Mouse (Mus musculus) left cerebral cortex, postnatal 4 days (tissue): Measurements from ENCODE around the gene Tmem182. TPM values are rescaled to one million over a fixed set of nuclear protein-coding genes. Genes with fewer than 3 reads are reported as not detected.

Source experiments
- DNase-seq: peaks from one replicate; pipeline ENCODE4 v3.0.0-alpha.2; 2022
- intact Hi-C: fragments of 180-260 bp; cut with DNase I; formaldehyde crosslinking; loops from one replicate; pipeline ENCODE4 v1.15.1; 2025
- total RNA-seq, 2 experiments: library from RNA; stranded (reverse); gene quantifications; 2 replicates each; pipeline ENCODE4 v1.2.3; 2021

Tmem182 gene
- total RNA-seq, 2 experiments from 2014 or later: 0.18 TPM; not detected in 1

DNA sequence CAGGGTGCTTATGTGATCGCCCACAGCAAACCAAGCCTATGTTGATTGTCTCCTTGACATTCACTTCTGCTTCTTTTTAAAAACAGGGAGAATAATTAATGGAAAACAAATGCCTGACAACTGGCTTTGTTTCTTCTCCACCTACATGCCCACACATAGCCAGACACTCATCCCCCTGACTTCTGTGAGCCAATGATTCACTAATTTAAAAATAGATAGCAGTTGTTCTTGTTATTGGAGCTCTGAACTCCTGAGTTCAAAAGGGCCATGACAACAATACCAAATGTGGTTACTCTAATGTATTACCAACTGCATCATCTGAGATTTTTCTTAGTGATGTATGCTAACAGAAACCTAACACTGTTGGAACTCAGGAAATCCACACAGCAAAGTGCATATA, 49.9 kb downstream of the Tmem182 start:
- no peak for DNase-seq
- intact Hi-C loops: no loop called here

DNA sequence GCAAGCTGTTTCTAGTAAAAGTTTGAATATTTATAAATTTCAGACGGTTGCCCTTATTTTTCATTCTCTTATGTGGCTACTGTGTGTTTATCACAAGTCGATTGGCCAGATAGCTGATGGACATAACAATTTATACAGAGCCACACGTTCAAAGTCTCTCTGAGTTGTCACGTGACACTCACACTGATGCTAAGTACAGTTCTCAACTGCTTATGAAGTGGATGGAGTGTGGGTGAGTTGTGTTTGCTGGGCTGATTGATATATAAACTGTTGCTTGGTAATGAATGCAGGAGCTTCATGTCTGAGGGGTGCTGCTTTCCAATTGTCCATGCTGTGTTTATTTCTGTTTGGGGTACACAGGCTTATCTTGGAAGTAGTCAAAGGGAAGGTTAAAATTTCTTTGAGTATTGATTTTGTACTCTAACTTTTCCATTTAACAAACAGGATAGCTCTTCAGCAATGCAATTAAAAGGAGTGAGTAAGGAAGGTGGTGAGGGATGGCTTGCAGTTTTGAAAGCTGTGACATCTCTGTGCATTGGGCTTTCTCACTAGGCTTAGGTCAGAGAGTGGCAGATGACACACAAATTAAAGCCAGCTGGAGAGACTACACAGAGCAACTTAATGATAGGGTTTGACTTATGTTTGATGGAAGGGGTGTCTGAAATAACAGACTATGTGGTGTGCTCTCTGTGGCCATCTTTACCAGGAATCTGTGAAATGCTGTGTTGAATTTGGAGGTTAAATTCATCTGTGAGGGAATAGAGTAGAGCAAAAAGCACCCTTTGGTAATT, 51.6 kb downstream of the Tmem182 start:
- DNase-seq: no peak
- intact Hi-C loops: no loop called here

- intact Hi-C loops: no loop called here
Observed at GRCm38 (mm10) chr1:40865043-40865442, 59.6 kb downstream of the Tmem182 start.

GRCm38 (mm10) chr1:40867106-40867505, 61.7 kb downstream of the Tmem182 start:
- no peak for DNase-seq
- intact Hi-C loops: no loop called here

More at GRCm38 (mm10) chr1:40865043-40865442, 59.6 kb downstream of the Tmem182 start:
- no peak for DNase-seq

GRCm38 (mm10) chr1:40867651-40868050, 62.2 kb downstream of the Tmem182 start:
- no peak for DNase-seq
- intact Hi-C loops: no loop called here

DNA sequence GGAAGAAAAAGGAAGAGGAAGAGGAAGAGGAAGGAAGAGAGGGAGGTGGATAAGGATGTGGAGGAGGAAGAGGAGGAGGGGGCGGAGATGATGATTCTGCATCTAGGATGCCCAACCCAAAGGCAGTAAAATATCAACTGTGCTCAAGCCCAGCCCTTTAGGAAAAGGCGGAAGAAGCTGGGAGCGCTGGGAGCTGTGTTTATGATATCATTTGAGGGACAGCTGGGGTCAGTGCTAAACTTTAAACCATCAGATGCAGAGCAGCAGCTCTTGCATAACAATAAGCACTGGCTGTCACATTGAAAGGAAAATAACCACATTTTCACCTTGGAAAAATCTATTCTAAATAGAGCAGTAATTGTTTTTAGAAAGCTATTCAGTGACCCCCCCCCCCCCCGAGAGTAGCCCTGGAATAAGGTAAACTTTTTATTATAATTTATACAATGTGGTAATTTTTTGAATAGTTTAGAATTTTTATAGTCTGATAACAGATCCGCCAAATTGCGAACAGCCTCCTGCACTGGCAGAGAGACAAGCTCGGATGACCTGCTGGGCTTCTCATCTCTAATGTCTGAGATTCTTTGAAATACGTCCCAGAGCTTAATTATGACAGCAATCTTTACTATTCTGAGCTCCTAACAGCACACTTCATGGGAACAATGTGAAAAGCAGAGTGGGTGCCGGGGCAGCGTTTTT, 68.5 kb downstream of the Tmem182 start:
- intact Hi-C loops: no loop called here
- DNase-seq: no peak

- intact Hi-C loops: no loop called here
- no peak for DNase-seq
Observed at GRCm38 (mm10) chr1:40874456-40875375, 69.3 kb downstream of the Tmem182 start.

- intact Hi-C loops: no loop called here
Observed at GRCm38 (mm10) chr1:40879051-40879450, 73.7 kb downstream of the Tmem182 start.

DNA sequence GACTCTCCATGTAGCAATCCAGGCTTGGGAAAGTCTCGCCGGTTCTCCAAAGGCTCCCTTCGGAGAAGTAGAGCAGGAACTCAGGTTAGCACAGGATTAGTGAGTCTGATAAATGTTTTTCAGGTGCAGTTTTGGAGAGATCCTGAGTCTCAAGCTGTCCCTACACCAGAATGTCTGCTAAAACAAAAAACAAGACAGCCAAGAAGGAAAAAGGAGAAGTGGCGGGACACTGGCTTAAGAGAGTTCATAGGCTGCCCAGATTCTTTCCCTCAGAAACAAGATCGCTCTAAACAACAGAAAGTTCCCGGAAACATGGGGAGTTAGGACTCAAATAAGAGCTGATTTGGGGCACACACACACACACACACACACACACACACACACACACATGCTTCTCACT, 74.1 kb downstream of the Tmem182 start:
- DNase-seq: no peak
- intact Hi-C loops: no loop called here

More at GRCm38 (mm10) chr1:40879051-40879450, 73.7 kb downstream of the Tmem182 start:
- DNase-seq: peak; percentile 63

GRCm38 (mm10) chr1:40880527-40880926, 75.1 kb downstream of the Tmem182 start:
- no peak for DNase-seq
- intact Hi-C loops: loop anchor here (10.0 kb wide), 3 partner anchors 264 to 1824 kb away; no protein-coding TSS in a partner anchor

- peak; percentile 32 for DNase-seq
- intact Hi-C loops: loop anchor here (10.0 kb wide), 3 partner anchors 261 to 1821 kb away; no protein-coding TSS in a partner anchor
Observed at GRCm38 (mm10) chr1:40883856-40884255, 78.5 kb downstream of the Tmem182 start.

GRCm38 (mm10) chr1:40884943-40885342, 79.5 kb downstream of the Tmem182 start:
- intact Hi-C loops: loop anchor here (10.0 kb wide), 3 partner anchors 260 to 1820 kb away; no protein-coding TSS in a partner anchor
- DNase-seq: no peak

GRCm38 (mm10) chr1:40887673-40888072, 82.3 kb downstream of the Tmem182 start:
- intact Hi-C loops: loop anchor here (10.0 kb wide), 3 partner anchors 257 to 1817 kb away; no protein-coding TSS in a partner anchor
- DNase-seq: peak; percentile 76

DNA sequence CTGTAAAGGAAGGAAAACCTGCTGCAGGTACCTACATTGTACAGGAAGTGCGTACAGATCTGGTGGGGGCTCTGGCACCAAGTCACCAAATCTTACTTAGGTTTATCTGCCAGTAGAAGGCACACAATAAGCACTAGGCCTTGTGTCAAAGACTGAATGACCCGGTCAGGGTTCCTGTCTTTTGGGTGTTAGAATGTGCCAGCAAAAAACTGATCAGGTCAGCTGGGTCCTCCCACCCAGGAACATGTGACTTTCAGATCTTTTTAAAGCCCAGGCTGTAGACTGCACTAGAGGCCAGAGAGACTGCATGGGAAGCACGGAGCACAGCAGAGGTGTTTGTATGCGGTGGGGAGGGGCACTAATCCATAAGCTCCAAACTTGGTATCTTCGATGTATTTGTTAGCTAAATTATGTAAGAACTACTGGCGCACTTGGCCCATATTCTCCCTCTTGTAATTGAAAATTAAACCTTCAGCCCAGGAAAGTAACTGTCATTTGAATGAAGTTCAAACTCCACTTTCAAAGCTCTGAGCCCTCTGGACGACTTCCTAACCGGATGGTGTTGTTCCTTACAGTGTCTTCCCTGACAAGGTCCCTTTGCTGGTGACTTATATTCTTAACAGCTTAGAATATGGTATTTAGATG, 83.1 kb downstream of the Tmem182 start:
- no peak for DNase-seq
- intact Hi-C loops: loop anchor here (10.0 kb wide), 3 partner anchors 256 to 1816 kb away; no protein-coding TSS in a partner anchor

DNA sequence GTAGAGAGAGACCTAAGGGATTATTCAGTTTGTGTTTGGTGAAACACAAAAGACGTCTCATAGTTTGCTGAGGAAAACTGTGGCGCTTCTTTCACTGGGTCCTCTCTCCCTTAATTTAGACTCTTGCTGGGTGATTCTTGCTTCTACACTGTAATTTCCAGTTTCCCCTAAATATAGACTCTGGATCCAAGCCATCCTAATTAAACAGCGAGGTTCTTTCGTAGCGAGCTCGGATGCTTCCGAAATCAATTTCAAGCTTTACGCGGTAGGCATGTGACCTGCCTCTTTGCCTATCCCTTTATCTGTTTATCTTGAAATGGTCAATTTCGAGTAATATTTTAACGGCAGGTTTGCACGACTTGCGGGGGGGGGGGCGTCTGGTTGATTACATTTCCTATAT, 84.2 kb downstream of the Tmem182 start:
- intact Hi-C loops: loop anchor here (10.0 kb wide), 3 partner anchors 255 to 1815 kb away; no protein-coding TSS in a partner anchor
- no peak for DNase-seq

DNA sequence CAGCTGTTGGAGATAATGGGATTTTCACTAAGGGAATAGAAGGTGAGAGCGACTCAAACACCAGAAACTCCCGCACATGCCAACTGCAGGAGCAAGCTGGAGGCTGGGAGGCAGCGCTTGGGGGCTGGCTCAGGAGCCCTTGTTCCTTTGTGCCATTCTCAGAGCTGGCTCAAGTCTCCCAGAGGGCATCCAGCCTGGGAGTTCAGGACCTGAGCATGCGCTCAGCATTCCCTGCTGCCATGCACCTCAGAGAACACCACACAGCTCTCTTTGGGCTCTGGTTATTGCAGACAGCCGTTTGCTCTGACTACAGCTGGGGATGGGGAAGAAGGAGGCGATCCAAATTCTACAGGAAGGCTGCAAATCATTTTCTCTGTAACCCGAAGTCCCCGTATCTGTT, 84.8 kb downstream of the Tmem182 start:
- DNase-seq: no peak

DNA sequence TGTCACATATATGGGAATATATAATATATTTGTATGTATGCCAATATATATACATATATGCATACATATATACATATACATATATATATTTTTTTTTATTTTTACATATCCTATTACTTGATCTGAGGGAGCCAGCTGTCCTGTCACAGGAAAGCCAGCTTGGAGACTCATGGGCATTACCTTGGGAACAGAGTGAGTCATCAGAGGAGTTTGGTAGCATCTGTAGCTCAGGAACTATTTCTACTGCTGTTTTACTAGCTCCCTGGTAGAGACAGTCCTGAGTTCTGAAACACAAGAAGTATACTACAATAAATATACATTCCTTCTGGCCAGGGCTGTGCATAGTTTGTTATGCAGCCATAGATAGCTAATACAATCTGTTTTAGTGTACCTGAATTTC, 98.3 kb downstream of the Tmem182 start:
- intact Hi-C loops: loop anchor here (10.0 kb wide), 1 partner anchor 61 kb away; no protein-coding TSS in a partner anchor
- DNase-seq: no peak

More for the DNA sequence above, 84.8 kb downstream of the Tmem182 start:
- intact Hi-C loops: no loop called here
